Mouse (Mus musculus): ENCODE measurements around the gene Trir. TPM values are rescaled to one million over a fixed set of nuclear protein-coding genes. Genes with fewer than 3 reads are reported as not detected.
A peak's percentile ranks its signal among the peaks of the same experiment; 100 is the strongest.

The Trir gene
- polyA plus RNA-seq, 1 experiment from 2014 or later = 164 TPM

- Histone ChIP-seq H3K4me3 (no peak overlapping the region), H3K9me3 (no peaks in the 10 kb centered on the region), H3K4me1 (peaks cover 24% of the 10 kb centered on the region), H3K27ac (replicated peaks) (no peak overlapping the region), H3K27me3 (no peaks in the 10 kb centered on the region), H3K9ac (replicated peaks) (no peak overlapping the region), H3K36me3 (peaks cover 54% of the 10 kb centered on the region), H3K4me2 (replicated peaks) (no peak overlapping the region)
- no peak for ATAC-seq (ENCODE audit: low FRiP score, low read depth)
- 84% methylated on average over 9 of the region's 9 CpGs for WGBS
These were observed 49.4 kb downstream of the Trir start for GRCm38 (mm10) chr8:85076001-85076400.

GRCm38 (mm10) chr8:85076993-85077392 is 50.4 kb downstream of the Trir start:
- Histone ChIP-seq H3K27ac (replicated peaks) (no peak overlapping the region), H3K4me3 (no peak overlapping the region), H3K4me2 (replicated peaks) (no peak overlapping the region), H3K27me3 (no peaks in the 10 kb centered on the region), H3K4me1 (peaks cover 31% of the 10 kb centered on the region), H3K36me3 (peaks cover 54% of the 10 kb centered on the region), H3K9me3 (no peaks in the 10 kb centered on the region), H3K9ac (replicated peaks) (no peak overlapping the region)
- WGBS = 0% methylated on average over 2 of the region's 2 CpGs
- peak; percentile 28; the same call in 1 of the 2 replicates for ATAC-seq (ENCODE audit: low FRiP score, low read depth)

Small RNA genes lying within 50 kb of the gene (microRNA-seq; reads per million reads assigned to microRNA genes)
- gene Mir7070 = 1.2 reads per million

Other genes with a start within 250 kb of the Trir start
- gene Nfix, start 226.5 kb upstream of the Trir start, polyA plus RNA-seq (2016; fragmentation: Nextera tagmentation; extraction: Ambion mirVana) = 6.6 and 8.5 TPM in 2 replicates
- gene Dand5, start 204.0 kb upstream of the Trir start, polyA plus RNA-seq (2016; fragmentation: Nextera tagmentation; extraction: Ambion mirVana) = 5.0 and 6.1 TPM in 2 replicates
- gene Gadd45gip1, start 195.3 kb upstream of the Trir start, polyA plus RNA-seq (2016; fragmentation: Nextera tagmentation; extraction: Ambion mirVana) = 36.1 and 36.6 TPM in 2 replicates
- 104 and 110 TPM in 2 replicates for gene Rad23a, start 186.2 kb upstream of the Trir start, polyA plus RNA-seq (2016; fragmentation: Nextera tagmentation; extraction: Ambion mirVana)
- 640 and 681 TPM in 2 replicates for gene Calr, start 179.9 kb upstream of the Trir start, polyA plus RNA-seq (2016; fragmentation: Nextera tagmentation; extraction: Ambion mirVana)
- 105 and 113 TPM in 2 replicates for gene Farsa, start 169.8 kb upstream of the Trir start, polyA plus RNA-seq (2016; fragmentation: Nextera tagmentation; extraction: Ambion mirVana)
- gene Syce2, start 154.7 kb upstream of the Trir start, polyA plus RNA-seq (2016; fragmentation: Nextera tagmentation; extraction: Ambion mirVana) = 42.1 and 44.9 TPM in 2 replicates
- gene Gcdh, start 132.9 kb upstream of the Trir start, polyA plus RNA-seq (2016; fragmentation: Nextera tagmentation; extraction: Ambion mirVana) = 33.1 and 33.9 TPM in 2 replicates
- gene Klf1, start 124.9 kb upstream of the Trir start, polyA plus RNA-seq (2016; fragmentation: Nextera tagmentation; extraction: Ambion mirVana) = 4.3 and 4.5 TPM in 2 replicates
- 8.9 and 9.4 TPM in 2 replicates for gene Dnase2a, start 118.3 kb upstream of the Trir start, polyA plus RNA-seq (2016; fragmentation: Nextera tagmentation; extraction: Ambion mirVana)
- gene Mast1, start 89.5 kb upstream of the Trir start, polyA plus RNA-seq (2016; fragmentation: Nextera tagmentation; extraction: Ambion mirVana) = 29.3 and 34.3 TPM in 2 replicates
- 1.3 and 1.7 TPM in 2 replicates for gene Rtbdn, start 79.8 kb upstream of the Trir start, polyA plus RNA-seq (2016; fragmentation: Nextera tagmentation; extraction: Ambion mirVana)
- gene Gm49661, start 57.4 kb upstream of the Trir start, polyA plus RNA-seq (2016; fragmentation: Nextera tagmentation; extraction: Ambion mirVana) = not detected in 2 replicates
- gene Prdx2, start 57.2 kb upstream of the Trir start, polyA plus RNA-seq (2016; fragmentation: Nextera tagmentation; extraction: Ambion mirVana) = 1,292 and 1,309 TPM in 2 replicates
- 91.9 and 98.7 TPM in 2 replicates for gene Rnaseh2a, start 57.1 kb upstream of the Trir start, polyA plus RNA-seq (2016; fragmentation: Nextera tagmentation; extraction: Ambion mirVana)
- 6.0 and 6.5 TPM in 2 replicates for gene Junb, start 48.1 kb upstream of the Trir start, polyA plus RNA-seq (2016; fragmentation: Nextera tagmentation; extraction: Ambion mirVana)
- gene Hook2, start 36.2 kb upstream of the Trir start, polyA plus RNA-seq (2016; fragmentation: Nextera tagmentation; extraction: Ambion mirVana) = 17.7 and 18.7 TPM in 2 replicates
- gene Best2, start 12.3 kb upstream of the Trir start, polyA plus RNA-seq (2016; fragmentation: Nextera tagmentation; extraction: Ambion mirVana) = not detected in 2 replicates
- 137 and 146 TPM in 2 replicates for gene Asna1, start 1.5 kb upstream of the Trir start, polyA plus RNA-seq (2016; fragmentation: Nextera tagmentation; extraction: Ambion mirVana)
- gene Tnpo2, start 10.1 kb downstream of the Trir start, polyA plus RNA-seq (2016; fragmentation: Nextera tagmentation; extraction: Ambion mirVana) = 42.0 and 45.4 TPM in 2 replicates
- gene Fbxw9, start 33.2 kb downstream of the Trir start, polyA plus RNA-seq (2016; fragmentation: Nextera tagmentation; extraction: Ambion mirVana) = 40.7 and 41.6 TPM in 2 replicates
- 0.92 and 0.94 TPM in 2 replicates for gene Gm5741, start 41.2 kb downstream of the Trir start, polyA plus RNA-seq (2016; fragmentation: Nextera tagmentation; extraction: Ambion mirVana)
- 74.7 and 74.8 TPM in 2 replicates for gene Dhps, start 44.9 kb downstream of the Trir start, polyA plus RNA-seq (2016; fragmentation: Nextera tagmentation; extraction: Ambion mirVana)
- gene Wdr83os, start 53.9 kb downstream of the Trir start, polyA plus RNA-seq (2016; fragmentation: Nextera tagmentation; extraction: Ambion mirVana) = 114 and 119 TPM in 2 replicates
- 46.6 and 54.2 TPM in 2 replicates for gene Wdr83, start 54.5 kb downstream of the Trir start, polyA plus RNA-seq (2016; fragmentation: Nextera tagmentation; extraction: Ambion mirVana)
- 19.2 and 20.7 TPM in 2 replicates for gene Man2b1, start 56.4 kb downstream of the Trir start, polyA plus RNA-seq (2016; fragmentation: Nextera tagmentation; extraction: Ambion mirVana)
- 1.6 and 2.4 TPM in 2 replicates for gene Zfp791, start 96.3 kb downstream of the Trir start, polyA plus RNA-seq (2016; fragmentation: Nextera tagmentation; extraction: Ambion mirVana)
- not detected in 2 replicates for gene Cks1brt, start 125.1 kb downstream of the Trir start, polyA plus RNA-seq (2016; fragmentation: Nextera tagmentation; extraction: Ambion mirVana)
- gene Olfr371, start 199.2 kb downstream of the Trir start, polyA plus RNA-seq (2016; fragmentation: Nextera tagmentation; extraction: Ambion mirVana) = not detected in 2 replicates

Measured in midbrain, embryonic 12.5 days (tissue).